Mouse (Mus musculus) heart, embryonic 16.5 days (tissue): ENCODE results near the gene Ckap2l. TPM values are rescaled to one million over a fixed set of nuclear protein-coding genes. Genes with fewer than 3 reads are reported as not detected.

Source experiments
- ATAC-seq: fragments of 200-750 bp; cut with Nextera tagmentation; replicated peaks from 2 replicates; pipeline ENCODE4 v1.8.0; 2017; ENCODE audit warnings: moderate number of reproducible peaks; ENCODE audit not compliant: insufficient read depth, low FRiP score; ENCODE audit errors: extremely low read depth
- H3K27ac ChIP-seq: fragments of 300-500 bp; sonication (generic); 2 replicates; pipeline ENCODE4 v1.5.1; 2014; ENCODE audit warnings: mild to moderate bottlenecking, low read length, control low read depth, moderate library complexity
- H3K27me3 ChIP-seq: fragments of 300-500 bp; sonication (generic); 2 replicates; pipeline ENCODE4 v1.6.1; 2014; ENCODE audit warnings: low read length, mixed read lengths; ENCODE audit not compliant: control insufficient read depth, insufficient read depth
- H3K36me3 ChIP-seq: fragments of 300-500 bp; sonication (generic); 2 replicates; pipeline ENCODE4 v1.6.1; 2014; ENCODE audit not compliant: control insufficient read depth, insufficient read depth
- H3K4me1 ChIP-seq: fragments of 300-500 bp; sonication (generic); 2 replicates; pipeline ENCODE4 v1.6.1; 2014; ENCODE audit warnings: low read length, mixed read lengths; ENCODE audit not compliant: control insufficient read depth, insufficient read depth
- H3K4me2 ChIP-seq: fragments of 300-500 bp; sonication (generic); 2 replicates; pipeline ENCODE4 v1.6.1; 2014; ENCODE audit warnings: low read depth, mild to moderate bottlenecking, control low read depth, low read length
- H3K4me3 ChIP-seq: fragments of 300-500 bp; sonication (generic); 2 replicates; pipeline ENCODE4 v1.5.1; 2014; ENCODE audit warnings: mild to moderate bottlenecking, control low read depth, low read length
- H3K9ac ChIP-seq: fragments of 300-500 bp; sonication (generic); 2 replicates; pipeline ENCODE4 v1.6.1; 2014; ENCODE audit warnings: low read length, control low read depth
- H3K9me3 ChIP-seq: fragments of 300-500 bp; sonication (generic); replicated peaks from 2 replicates; pipeline ENCODE4 v1.6.1; 2016; ENCODE audit warnings: low read length; ENCODE audit not compliant: control insufficient read depth
- WGBS: fragments of 180-500 bp; shearing (Covaris S2); extraction: QIAGEN DNeasy Blood & Tissue Kit; methylation state at CpG from one replicate; pipeline ENCODE4 v1.1.7; 2014; 5-methylcytosine and 5-hydroxymethylcytosine counted together
- polyA plus RNA-seq: library from polyadenylated mRNA; unstranded; fragments of >200 nt; fragmentation: Nextera tagmentation; extraction: Ambion mirVana; gene quantifications from 2 replicates; pipeline ENCODE4 v1.2.1, GENCODE M21; 2015

The Ckap2l gene
- polyA plus RNA-seq, 1 experiment from 2014 or later: 47.8 TPM

DNA sequence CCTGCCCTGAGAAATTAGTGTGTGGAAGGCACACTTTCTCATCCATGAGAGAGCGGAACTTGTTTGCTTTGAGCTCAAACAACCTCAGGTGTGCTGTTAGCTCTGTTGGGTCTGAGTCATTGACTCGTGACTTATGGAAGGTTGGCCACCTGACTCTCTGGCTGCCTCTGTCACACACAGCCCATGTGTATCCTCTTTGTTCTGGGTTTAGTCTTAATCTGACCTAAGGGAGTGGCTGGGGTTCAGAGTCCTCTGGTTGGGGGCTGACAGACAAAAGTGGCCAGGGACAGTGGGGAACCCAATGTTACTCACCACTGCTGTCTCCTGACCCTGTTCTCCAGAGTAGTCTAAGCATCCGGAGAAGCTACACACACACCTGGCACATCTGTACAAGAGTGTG lies 39.0 kb downstream of the Ckap2l start:
- H3K4me3 ChIP-seq: no peak overlapping the region
- no peak overlapping the region for H3K4me2 ChIP-seq
- no peak overlapping the region for H3K9ac ChIP-seq
- H3K27ac ChIP-seq: no peak overlapping the region
- WGBS: 91% methylated on average over 3 of the region's 3 CpGs
- ATAC-seq: no peak
- H3K4me1 ChIP-seq: no peaks in the 10 kb centered on the region
- no peaks in the 10 kb centered on the region for H3K9me3 ChIP-seq
- no peaks in the 10 kb centered on the region for H3K36me3 ChIP-seq
- no peaks in the 10 kb centered on the region for H3K27me3 ChIP-seq

DNA sequence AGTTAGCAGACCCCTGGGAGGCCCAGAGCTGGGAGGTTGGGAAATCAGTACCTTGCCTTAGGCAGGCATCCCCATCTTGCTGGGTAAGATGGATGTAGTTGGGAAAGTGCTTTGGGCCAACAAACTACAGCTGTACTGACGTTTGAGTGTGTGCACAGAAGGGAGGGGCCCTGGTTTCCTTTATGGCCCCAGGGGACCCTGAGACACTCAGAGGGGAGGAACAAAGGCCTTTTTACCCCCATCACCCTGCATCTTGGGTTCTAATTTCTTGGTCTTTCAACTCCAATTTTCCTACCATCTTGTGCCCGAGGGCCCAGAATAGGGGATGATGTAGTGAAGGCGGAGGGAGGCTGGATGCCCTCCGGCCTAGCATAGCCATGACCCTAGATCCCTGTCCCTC lies 41.0 kb downstream of the Ckap2l start:
- WGBS: 66% methylated on average over 4 of the region's 4 CpGs
- no peak overlapping the region for H3K9ac ChIP-seq
- no peaks in the 10 kb centered on the region for H3K9me3 ChIP-seq
- H3K36me3 ChIP-seq: no peaks in the 10 kb centered on the region
- H3K27me3 ChIP-seq: no peaks in the 10 kb centered on the region
- no peak for ATAC-seq
- no peaks in the 10 kb centered on the region for H3K4me1 ChIP-seq
- H3K4me2 ChIP-seq: no peak overlapping the region
- no peak overlapping the region for H3K27ac ChIP-seq
- H3K4me3 ChIP-seq: no peak overlapping the region

DNA sequence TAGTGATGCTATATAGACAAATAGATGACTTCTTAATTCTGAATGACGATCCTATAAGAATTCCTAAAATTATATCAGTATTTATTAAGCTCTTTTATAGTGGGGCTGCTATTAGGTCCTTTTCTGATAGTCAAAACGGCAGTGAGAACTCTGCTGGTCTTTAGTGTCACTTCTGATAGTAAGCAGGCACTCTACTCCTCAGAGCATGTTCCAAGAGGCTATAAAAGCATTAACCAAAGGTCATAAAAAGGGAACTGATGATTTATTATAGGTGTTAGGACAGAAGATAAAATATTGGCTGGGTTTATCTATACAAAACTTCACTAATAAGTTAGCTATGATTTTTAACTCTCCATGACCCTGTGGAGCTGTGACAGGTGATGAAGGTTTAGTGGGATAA lies 42.9 kb downstream of the Ckap2l start:
- H3K27ac ChIP-seq: no peak overlapping the region
- no peaks in the 10 kb centered on the region for H3K4me1 ChIP-seq
- H3K27me3 ChIP-seq: no peaks in the 10 kb centered on the region
- WGBS: 46% methylated on average over 2 of the region's 2 CpGs
- H3K36me3 ChIP-seq: no peaks in the 10 kb centered on the region
- ATAC-seq: no peak
- no peak overlapping the region for H3K9ac ChIP-seq
- H3K4me2 ChIP-seq: no peak overlapping the region
- no peak overlapping the region for H3K4me3 ChIP-seq
- H3K9me3 ChIP-seq: no peaks in the 10 kb centered on the region

DNA sequence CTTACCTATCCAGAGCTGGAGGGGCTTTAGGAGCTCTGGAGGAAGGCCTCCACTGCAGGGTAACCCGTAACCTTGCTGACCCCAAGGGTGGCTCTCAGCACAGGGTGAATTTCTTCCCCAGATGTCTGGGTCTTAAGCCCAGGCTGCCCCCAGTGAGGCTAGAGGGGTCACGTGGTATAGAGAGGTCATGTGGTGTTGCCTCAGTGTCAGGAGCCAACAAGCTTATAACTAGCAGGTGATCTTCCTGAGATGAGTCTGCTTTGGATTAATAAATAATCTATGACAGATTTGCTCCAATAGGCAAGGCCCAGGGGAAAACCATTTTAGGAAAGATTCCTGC lies 43.4 kb downstream of the Ckap2l start:
- no peak overlapping the region for H3K4me3 ChIP-seq
- H3K4me2 ChIP-seq: no peak overlapping the region
- no peak for ATAC-seq
- H3K27me3 ChIP-seq: no peaks in the 10 kb centered on the region
- no peak overlapping the region for H3K27ac ChIP-seq
- H3K4me1 ChIP-seq: no peaks in the 10 kb centered on the region
- H3K9me3 ChIP-seq: no peaks in the 10 kb centered on the region
- H3K36me3 ChIP-seq: no peaks in the 10 kb centered on the region
- WGBS: 76% methylated on average over 2 of the region's 2 CpGs
- H3K9ac ChIP-seq: no peak overlapping the region

DNA sequence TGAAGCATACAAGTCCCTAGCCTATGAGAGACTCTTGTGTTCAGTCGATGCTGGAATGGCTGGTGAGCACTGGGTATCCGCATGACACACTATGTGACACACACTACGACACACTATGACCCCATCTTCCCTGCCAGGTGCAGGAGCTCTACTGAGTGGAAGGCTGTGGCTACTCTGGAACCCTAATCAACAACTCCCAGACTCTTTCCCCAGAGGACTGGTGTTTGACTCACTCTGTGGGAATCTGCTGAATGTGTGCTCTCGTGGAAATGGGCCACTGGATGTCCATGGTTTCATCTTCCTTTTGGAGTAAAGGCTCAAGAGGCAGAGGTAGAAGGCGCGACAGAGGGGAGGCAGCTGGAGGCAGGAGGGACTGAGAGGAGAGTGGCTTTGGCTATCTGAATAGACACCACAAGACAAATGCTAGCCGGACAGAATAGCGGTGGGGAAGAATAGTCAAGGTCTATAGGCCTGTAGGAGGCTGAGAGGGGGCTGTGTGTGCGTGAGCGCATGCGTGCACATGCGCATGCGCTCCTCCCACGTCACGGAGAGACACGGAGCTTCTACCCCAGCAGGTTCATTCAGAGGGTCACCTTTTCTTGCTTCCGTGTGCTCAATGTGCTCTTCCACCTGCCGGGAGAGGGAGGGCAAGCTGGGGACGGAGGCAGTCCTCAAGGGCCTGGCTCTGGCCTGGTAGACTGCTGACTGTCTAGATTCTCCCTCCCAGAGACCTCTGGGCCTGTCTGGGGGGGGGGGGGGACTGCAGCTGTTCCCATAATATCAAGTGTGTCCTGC lies 44.0 kb downstream of the Ckap2l start:
- ATAC-seq: no peak
- 85% methylated on average over 19 of the region's 19 CpGs for whole genome bisulfite sequencing
- Histone ChIP-seq H3K36me3 (no peaks in the 10 kb centered on the region), H3K27ac (no peak overlapping the region), H3K4me3 (no peak overlapping the region), H3K4me2 (no peak overlapping the region), H3K27me3 (no peaks in the 10 kb centered on the region), H3K4me1 (no peaks in the 10 kb centered on the region), H3K9ac (no peak overlapping the region), H3K9me3 (no peaks in the 10 kb centered on the region)

DNA sequence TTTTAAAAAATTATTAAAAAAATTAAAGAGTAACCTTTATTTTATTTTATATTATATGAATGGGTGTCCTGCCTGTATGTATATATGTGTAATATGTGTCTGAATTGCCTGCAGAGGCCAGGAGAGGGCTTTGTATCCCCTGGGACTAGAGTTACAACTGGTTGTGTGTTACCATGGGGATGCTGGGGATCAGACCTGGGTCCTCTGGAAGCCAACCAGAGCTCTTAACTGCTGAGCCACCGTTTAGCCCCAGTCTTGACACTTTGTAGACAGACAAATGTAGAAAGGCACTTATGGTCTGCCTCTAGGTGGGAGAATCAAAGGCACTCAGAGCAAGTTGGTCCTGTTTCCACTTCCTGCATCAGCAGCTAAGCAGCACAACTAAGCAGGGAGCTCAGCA lies 47.7 kb downstream of the Ckap2l start:
- H3K9me3 ChIP-seq: no peaks in the 10 kb centered on the region
- 29% methylated on average over 1 of the region's 1 CpGs for WGBS
- no peak overlapping the region for H3K27ac ChIP-seq
- H3K9ac ChIP-seq: no peak overlapping the region
- ATAC-seq: no peak
- H3K36me3 ChIP-seq: no peaks in the 10 kb centered on the region
- no peak overlapping the region for H3K4me2 ChIP-seq
- peaks cover 7% of the 10 kb centered on the region; the same call in 1 of the 2 replicates for H3K4me1 ChIP-seq
- H3K27me3 ChIP-seq: no peaks in the 10 kb centered on the region
- H3K4me3 ChIP-seq: no peak overlapping the region

DNA sequence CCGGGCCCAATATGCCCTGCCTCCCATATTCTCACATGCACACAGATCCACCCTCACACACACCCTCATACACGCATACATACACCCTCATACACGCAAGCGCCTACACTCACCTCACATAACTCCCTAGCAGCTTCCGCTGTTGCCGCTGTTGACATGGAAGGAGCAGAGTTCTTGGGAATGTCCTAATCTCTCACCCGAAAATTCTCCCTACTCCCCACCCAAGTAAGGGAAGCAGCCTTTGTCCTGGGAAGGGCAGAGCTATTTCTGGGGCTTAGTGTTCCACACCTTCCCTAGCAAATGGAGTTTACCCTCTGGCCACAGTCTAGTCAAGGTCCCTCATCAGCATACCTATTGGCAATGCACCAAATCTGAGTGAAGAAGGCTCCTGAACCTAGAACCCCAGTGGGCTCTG lies 49.3 kb downstream of the Ckap2l start:
- Histone ChIP-seq H3K9me3 (no peaks in the 10 kb centered on the region), H3K27me3 (no peaks in the 10 kb centered on the region), H3K4me2 (no peak overlapping the region), H3K9ac (no peak overlapping the region), H3K4me3 (no peak overlapping the region), H3K36me3 (no peaks in the 10 kb centered on the region), H3K27ac (no peak overlapping the region), H3K4me1 (peaks cover 13% of the 10 kb centered on the region; the same call in 1 of the 2 replicates)
- WGBS: 80% methylated on average over 7 of the region's 7 CpGs
- ATAC-seq: no peak

DNA sequence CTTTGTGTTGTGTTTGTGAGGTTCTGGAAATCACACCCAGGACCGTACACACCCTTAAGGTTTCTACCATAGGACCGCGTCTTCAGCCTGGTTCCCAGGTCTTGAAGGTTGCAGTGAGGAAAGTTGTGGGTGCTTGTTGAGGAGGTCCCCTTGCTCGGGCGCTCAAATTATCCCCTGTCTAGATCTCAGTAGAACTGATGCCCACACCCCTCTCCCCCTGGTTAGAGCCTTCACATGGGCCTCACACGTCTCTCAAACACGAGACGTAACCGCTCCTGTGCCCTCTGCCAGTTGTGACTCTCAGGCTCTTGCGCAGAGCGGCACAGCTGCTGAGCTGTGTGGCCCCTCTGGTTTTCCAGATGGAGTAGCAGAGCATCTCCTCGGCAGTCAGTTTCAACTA lies 50.1 kb downstream of the Ckap2l start:
- 96% methylated on average over 12 of the region's 12 CpGs for WGBS
- peaks cover 13% of the 10 kb centered on the region; the same call in 1 of the 2 replicates for H3K4me1 ChIP-seq
- ATAC-seq: no peak
- H3K36me3 ChIP-seq: no peaks in the 10 kb centered on the region
- H3K4me2 ChIP-seq: no peak overlapping the region
- no peaks in the 10 kb centered on the region for H3K9me3 ChIP-seq
- no peak overlapping the region for H3K27ac ChIP-seq
- H3K4me3 ChIP-seq: no peak overlapping the region
- H3K27me3 ChIP-seq: no peaks in the 10 kb centered on the region
- no peak overlapping the region for H3K9ac ChIP-seq

DNA sequence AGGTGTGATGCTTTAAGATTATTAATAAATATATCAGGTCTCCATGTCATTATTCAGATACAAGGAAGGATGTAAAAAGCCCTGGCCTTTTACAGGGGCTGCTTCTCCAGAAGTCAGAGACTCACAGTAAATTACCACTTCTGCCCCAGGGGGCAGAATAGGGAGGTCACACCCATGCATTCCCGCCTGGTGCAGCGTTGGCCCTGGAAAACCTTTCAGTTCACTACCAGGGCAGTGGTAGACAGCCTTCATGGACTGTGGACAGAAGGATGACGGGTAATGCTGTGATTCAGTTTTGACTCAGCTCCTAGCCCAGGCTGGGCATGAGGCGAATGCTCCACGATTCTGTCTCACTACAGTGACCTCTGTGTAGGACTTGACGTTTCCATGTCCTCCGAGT lies 50.6 kb downstream of the Ckap2l start:
- Histone ChIP-seq H3K27me3 (no peaks in the 10 kb centered on the region), H3K4me2 (no peak overlapping the region), H3K4me1 (peaks cover 13% of the 10 kb centered on the region; the same call in 1 of the 2 replicates), H3K9ac (no peak overlapping the region), H3K36me3 (no peaks in the 10 kb centered on the region), H3K27ac (no peak overlapping the region), H3K4me3 (no peak overlapping the region), H3K9me3 (no peaks in the 10 kb centered on the region)
- no peak for ATAC-seq
- 75% methylated on average over 7 of the region's 7 CpGs for WGBS
